Mouse (Mus musculus) heart, postnatal 14 days (tissue): ENCODE data around the gene Stox2. TPM values are rescaled to one million over a fixed set of nuclear protein-coding genes. Genes with fewer than 3 reads are reported as not detected.
A peak's percentile ranks its signal among the peaks of the same experiment; 100 is the strongest.

ENCODE experiments used
- DNase-seq, 2 experiments: peaks; one replicate each; pipeline ENCODE4 v3.0.0; 2021 to 2022
- intact Hi-C: fragments of 180-260 bp; cut with DNase I; formaldehyde crosslinking; loops from one replicate; pipeline ENCODE4 v1.15.1; 2025
- total RNA-seq, 2 experiments: library from RNA; stranded (reverse); gene quantifications; 2 replicates each; pipeline ENCODE4 v1.2.3; 2021

Gene Stox2
- total RNA-seq, 2 experiments from 2014 or later, result 16.9 to 19.2 TPM

DNA sequence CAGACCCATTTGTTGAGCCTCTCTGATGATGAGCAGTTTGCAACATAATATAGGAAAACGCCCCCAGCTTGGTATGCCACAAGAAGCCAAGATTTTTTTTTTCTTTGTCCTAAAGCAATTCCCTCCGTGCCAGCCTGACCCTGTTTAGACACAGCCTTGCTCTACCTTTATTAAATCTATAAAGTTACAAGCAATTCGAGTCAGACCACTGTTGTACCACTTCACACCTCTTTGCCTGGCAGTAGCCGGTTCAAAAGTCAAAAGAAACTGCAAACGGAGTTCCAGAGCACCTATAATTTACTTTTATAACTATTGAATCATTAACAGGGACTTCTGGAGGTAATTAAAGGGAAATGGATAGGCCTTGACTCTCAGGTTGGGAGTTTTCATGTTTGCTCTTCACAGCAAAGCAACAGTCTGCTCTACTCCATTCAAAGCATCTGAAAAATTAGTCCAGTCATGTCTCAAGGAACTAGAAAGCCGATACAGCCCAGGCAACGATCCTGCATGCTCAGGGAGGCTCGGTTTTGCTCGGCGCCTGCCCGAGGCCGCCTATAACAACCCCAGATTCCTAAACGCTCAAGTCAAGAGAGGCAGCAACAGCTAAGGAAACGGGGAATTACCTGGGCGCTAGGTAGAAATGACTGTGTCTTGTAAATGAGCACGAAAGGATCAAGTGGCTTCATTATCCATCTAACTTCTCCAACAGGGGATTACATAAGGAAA is 77.0 kb downstream of the Stox2 start:
- intact Hi-C loops, result loop anchor here (5.0 kb wide), 1 partner anchor 187 kb away; no protein-coding TSS in a partner anchor
- no peak for DNase-seq

DNA sequence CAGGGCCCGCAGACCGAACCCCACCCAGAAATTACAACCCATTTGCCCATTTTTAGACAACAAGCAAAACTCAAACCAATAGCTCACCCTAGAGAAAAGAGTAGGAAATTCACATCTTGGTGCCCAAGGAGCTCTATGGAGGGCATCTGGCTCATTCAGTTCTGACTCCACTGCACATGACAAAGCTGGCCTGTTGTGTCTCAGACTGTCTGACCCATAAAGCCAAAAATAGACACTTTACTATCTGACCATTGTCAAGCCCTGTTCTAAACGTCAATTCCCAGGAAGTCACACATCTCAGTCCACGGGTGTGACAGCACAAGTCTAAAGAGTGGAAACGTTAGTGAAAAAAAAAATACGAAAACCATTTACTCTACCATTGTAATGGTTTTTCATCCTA is 79.1 kb downstream of the Stox2 start:
- intact Hi-C loops, result loop anchor here (5.0 kb wide), 1 partner anchor 185 kb away; no protein-coding TSS in a partner anchor
- no peak for DNase-seq

DNA sequence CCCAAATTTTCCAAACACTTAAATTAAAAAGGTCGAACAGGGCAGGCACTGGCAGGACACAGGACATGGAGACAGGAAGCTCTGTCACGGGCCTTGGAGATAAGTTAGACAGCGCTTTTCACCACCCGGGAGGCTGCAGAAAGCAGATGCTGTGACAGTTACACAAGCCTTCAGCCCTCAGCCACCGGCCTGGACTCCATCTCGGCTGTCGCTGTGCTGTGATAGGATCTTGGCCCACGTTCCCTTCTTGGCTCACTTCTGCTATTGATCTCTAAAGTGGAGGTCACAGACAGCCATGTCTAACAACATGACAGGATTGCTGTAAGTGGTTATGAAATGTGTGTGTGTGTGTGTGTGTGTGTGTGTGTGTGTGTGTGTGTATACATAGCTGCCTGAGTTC is 82.9 kb downstream of the Stox2 start:
- intact Hi-C loops, result no loop called here
- DNase-seq, result peak; percentile 60 to 69

GRCm38 (mm10) chr8:47355340-47355906 is 90.7 kb downstream of the Stox2 start:
- intact Hi-C loops, result no loop called here
- DNase-seq, result no peak

DNA sequence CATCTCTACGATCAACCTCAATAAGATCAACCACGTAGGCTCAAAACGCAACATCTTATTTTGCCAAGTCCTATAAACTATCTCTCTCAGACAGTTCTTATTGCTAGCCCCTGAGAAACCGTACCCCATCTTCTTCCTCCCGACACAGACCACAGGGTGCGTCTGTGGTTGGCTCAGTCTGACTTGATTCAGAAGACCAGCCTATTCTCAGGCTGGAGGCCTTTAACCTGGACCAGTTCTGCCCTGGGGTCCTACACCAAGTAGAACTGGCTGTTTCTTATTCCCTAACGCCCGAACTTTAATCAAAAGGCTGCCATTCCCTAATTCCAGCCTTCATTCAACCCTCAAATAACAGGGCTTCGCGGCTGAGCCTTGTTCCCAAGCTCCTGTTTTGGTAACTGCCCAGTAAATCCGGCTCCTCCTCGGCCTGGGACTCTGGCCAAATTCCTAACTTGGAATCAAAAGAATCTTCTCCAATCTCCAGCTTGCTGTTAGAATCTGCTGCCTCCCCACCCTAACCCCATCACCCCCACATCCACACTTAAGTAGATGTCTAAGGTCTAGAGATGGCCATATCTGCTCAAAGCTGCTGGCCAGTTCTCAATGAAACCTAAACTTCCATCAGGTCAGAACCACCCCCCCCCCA is 91.5 kb downstream of the Stox2 start:
- intact Hi-C loops, result no loop called here
- peak; percentile 46 to 57 for DNase-seq

- intact Hi-C loops, result no loop called here
- peak; percentile 70 to 80 for DNase-seq
These were observed 94.1 kb downstream of the Stox2 start for GRCm38 (mm10) chr8:47351914-47352701.

- intact Hi-C loops, result no loop called here
- DNase-seq, result no peak
These were observed 97.1 kb downstream of the Stox2 start for GRCm38 (mm10) chr8:47349082-47349481.

DNA sequence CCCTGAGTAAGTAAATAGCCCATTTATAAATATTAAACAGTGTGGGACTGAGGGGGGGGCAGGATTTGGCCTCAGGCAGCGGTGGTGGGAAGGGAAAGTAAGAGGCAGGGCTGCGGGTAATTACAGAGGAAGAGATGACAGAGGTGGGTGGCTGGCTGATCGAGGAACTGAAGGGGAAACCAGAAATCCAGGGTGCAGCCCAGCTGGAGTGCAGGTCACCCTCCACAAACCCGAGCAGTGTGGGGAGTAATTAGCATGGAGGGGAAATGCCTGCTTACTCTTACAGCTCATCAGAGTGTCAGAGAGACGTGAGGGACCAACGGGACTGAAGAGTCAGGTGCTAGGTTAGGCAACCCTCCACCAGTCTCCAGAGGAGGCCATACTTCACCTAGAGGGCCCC is 98.4 kb downstream of the Stox2 start:
- no peak for DNase-seq
- intact Hi-C loops, result no loop called here

- no peak for DNase-seq
- intact Hi-C loops, result no loop called here
These were observed 100.4 kb downstream of the Stox2 start for GRCm38 (mm10) chr8:47345772-47346103.

DNA sequence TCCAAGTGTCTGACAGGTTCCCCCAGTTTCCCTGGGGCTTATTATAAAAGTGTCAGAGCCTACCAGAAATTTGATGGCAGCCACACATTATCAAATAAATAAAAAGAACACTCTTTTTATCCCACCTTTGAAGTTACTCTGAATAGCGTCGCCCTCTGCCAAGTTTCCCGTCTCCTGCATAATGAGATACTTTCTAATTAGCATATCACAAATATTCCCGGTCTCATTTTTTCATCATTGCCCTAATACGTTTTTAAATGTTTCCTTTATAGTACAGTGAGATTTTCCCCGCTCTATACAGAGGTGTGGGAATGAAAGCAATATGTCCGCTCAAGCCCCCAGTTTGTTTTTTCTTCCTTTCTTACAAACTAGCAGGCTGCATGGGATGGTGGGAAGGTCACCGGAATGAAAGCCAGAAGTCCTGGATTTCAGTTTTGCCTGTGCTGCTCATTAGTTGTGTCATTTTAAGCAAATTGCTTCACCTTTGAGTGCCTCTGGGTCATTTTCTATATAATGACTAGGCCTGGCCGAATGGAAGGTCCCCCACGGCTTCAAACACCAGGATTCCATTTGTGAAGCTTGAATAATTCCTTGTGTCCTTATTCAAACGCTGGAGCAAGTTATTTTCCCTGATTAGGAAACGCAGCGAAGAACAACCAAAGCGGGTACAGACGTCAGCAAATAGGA is 100.9 kb downstream of the Stox2 start:
- intact Hi-C loops, result no loop called here
- no peak for DNase-seq

- intact Hi-C loops, result no loop called here
- DNase-seq, result no peak
These were observed 104.7 kb downstream of the Stox2 start for GRCm38 (mm10) chr8:47341474-47341873.

DNA sequence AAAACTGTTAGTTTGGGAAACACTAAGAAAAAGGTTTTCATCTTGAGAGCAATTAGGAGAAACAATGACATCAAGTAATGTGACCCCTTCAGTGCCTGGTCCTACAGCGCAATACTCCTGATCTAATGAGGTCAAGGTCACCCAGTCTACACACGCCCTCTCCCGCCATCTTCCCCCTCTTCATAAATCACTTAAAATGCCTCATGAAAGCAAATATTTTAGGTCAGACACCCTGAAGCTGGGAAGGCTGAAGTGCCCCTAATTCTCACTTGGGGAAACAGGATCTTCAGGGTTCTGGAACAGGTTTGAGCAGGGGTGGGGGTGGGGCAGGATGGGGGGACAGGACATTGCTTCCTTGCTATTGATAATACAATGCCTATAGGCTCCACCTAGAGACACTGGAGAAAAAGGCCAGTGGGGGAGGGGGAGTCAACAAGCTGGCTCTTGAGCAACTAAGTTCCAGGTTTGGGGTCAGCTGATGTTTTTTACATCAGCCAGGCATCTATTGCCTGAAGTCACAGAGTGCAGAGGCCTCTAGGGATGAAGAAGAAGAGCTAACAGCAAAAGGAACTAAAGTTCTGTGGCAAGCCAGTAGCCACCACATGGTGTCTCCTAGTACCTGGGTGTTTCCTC is 107.4 kb downstream of the Stox2 start:
- intact Hi-C loops, result no loop called here

DNA sequence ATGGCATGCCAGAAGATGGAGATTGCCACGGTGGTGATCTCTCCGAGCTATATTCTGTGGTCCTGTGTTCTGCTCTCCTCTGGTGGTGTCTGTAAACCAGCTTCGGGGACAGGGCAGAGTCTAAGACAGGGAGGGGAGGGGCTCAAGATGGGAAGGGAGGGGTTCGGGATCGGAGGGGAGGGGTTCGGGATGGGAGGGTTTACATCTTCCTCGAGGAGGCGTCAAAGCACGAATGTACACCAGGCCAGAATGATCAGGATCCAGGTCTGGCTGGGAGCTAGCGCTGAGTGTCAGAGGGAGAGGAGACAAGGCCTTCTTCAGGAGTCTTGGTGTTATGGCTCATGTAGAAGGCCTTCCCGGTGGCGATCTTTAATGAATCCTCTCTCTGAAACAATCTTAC is 109.7 kb downstream of the Stox2 start:
- no peak for DNase-seq
- intact Hi-C loops, result no loop called here

More for the DNA sequence above, 107.4 kb downstream of the Stox2 start:
- no peak for DNase-seq

- DNase-seq, result no peak
- intact Hi-C loops, result no loop called here
These were observed 110.2 kb downstream of the Stox2 start for GRCm38 (mm10) chr8:47335940-47336339.

GRCm38 (mm10) chr8:47334223-47334757 is 111.9 kb downstream of the Stox2 start:
- intact Hi-C loops, result no loop called here
- DNase-seq, result peak; percentile 23 to 42

DNA sequence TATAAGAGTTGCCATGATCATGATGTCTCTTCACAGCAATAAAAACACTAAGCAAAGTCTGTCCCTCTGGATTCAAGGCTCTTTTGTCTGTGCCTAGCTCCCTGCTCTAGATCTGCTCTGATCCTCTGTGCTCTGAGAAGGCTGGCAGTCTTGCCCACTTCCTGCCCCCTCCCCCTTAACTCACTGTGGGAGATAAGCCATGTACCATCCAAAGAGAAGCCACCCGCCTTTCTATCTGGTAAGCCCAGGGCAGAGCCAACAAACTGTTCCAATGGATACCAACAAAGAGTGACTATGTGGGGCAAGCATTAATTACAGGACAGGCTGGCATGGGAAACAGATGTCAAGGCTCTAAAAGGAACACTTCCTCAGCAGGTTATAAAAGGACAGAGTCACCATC is 113.2 kb downstream of the Stox2 start:
- intact Hi-C loops, result no loop called here
- DNase-seq, result no peak

DNA sequence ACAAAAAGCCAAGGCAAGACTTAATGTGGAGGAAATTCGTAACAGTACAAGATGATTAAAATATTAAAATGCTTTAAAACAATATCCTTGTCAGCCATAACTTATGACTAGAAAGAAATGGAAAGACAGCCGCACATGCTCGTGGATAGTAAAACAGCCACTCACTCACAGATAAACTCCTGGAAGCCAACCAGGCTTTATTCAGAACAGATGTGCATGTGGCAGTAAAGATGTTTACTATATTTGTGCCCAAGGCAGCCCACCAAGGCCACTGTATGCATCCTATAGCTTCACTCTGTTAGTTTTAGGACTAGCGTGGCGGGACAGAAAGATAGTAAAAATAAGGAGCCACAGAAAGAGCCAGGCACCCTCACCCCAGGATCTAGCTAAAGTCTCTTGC is 115.2 kb downstream of the Stox2 start:
- no peak for DNase-seq
- intact Hi-C loops, result no loop called here

DNA sequence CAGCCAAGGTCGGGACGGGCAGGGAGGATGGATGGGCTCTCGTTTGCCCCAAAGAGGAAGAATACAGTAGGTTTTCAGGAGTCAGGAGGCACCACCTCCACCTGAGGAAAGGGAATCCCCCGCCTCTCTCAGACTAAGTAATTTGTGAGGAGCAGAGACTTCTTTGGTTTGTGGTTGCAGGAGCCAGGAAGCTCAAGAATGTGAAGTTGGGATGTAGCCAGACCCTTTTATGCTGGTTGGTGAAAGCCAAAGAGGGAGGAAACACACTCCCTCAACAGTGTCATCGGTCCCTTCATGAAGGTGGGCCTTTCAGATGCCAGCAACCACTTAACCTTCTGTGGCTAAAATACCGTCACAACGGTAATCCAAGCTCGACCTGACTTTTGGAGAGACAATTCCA is 119.8 kb downstream of the Stox2 start:
- intact Hi-C loops, result no loop called here

GRCm38 (mm10) chr8:47324117-47324820 is 121.9 kb downstream of the Stox2 start:
- no peak for DNase-seq
- intact Hi-C loops, result no loop called here

More for the DNA sequence above, 119.8 kb downstream of the Stox2 start:
- DNase-seq, result no peak
